Mouse (Mus musculus): Measurements from ENCODE around the gene Clcn5.

The Clcn5 gene

DNA sequence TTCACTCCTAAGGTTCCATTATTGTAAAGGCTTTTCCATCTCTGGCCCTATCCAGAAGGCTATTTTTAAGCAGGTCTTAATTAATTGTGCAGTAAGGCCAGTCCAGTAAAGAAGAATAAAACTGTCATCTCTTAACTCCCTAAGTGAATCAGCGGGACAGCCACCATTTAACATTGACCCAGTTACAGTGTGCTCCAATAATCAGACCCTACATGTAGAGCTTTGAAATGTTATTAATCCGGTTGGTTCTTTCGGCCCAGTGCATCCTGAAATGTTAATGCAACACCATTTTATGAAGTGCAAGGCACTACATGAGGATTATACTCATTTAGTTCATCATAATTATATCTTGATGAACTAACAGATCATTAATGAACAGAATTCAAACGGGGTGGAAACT is 128.3 kb downstream of the Clcn5 start:
- DNase-seq (ENCODE audit: low spot score) = no peak

DNA sequence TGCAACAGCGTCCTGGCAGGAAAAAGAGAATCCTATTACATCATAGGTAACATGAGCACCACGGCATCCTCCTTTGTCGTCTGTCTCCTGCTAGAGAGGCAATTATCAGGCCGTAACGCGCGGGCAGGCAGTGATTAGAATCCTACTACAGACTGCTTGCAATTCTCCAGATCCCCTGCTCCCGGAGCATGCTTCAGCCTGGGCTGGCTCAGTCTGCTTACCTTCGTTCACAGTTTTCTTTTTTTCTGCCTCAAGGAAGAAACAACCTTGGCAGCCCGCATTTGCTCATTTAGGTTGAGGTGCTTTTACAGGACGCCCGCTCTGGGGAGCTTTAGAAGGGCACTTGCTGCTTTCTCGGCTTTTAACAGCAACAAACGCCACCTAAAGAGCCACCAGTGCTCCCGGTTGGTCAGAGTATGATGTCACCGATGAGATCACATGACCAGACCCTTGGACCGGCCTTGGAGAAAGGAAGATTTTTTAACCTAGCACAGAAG is 130.8 kb downstream of the Clcn5 start:
- no peak for DNase-seq (ENCODE audit: low spot score)

DNA sequence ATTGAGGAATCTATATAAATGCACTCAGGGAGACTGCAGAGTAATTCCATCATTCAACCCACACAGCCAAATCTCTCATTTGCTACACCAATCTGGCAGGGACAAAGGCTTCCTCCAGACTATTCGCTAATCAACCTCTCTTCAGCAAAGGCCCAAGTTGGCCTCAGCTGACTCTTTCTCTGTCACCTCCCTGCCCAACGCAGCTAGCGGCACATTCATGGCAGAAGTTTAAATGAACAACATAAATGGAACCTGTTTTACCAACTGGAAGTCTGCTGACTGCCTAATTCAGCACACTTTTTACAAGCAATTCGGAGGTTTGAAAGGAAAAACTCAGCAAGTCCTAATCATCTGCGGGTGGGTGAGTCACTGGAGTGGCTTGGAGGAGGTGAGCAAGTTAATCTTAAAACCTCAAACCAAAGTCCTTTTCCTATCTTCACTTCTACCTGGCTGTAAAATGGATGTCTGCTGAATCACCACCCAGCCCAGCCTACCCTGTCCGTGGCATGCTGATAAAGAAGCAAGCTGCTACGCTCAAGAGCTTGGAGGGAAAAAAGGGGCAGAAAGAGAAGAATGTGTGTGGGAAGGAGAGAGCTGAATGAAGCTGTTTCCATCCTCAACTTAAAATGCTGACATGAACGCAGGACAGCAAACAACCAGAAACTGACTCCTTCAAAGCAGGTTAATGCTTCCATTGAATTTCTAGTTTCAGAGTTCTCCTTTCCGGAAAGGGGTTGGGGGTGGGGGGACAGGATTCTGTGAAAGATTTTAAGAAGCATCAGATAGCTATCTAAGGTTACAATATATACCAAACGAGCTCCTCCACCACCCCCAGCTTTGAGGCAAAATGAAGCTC is 131.5 kb downstream of the Clcn5 start:
- DNase-seq (ENCODE audit: low spot score) = no peak

- DNase-seq (ENCODE audit: low spot score) = no peak
Observed at GRCm38 (mm10) chrX:7170156-7170555, 149.0 kb downstream of the Clcn5 start.

- no peak for DNase-seq (ENCODE audit: low spot score)
Observed at GRCm38 (mm10) chrX:7168799-7169198, 150.4 kb downstream of the Clcn5 start.

GRCm38 (mm10) chrX:7157976-7158375 is 161.2 kb downstream of the Clcn5 start:
- DNase-seq (ENCODE audit: low spot score) = no peak

- DNase-seq (ENCODE audit: low spot score) = no peak
Observed at GRCm38 (mm10) chrX:7156026-7156732, 163.0 kb downstream of the Clcn5 start.

GRCm38 (mm10) chrX:7150129-7150528 is 169.0 kb downstream of the Clcn5 start:
- no peak for DNase-seq (ENCODE audit: low spot score)

- DNase-seq (ENCODE audit: low spot score) = no peak
Observed at GRCm38 (mm10) chrX:7146156-7146555, 173.0 kb downstream of the Clcn5 start.

- no peak for DNase-seq (ENCODE audit: low spot score)
Observed at GRCm38 (mm10) chrX:7121618-7122280, 197.4 kb downstream of the Clcn5 start.

GRCm38 (mm10) chrX:7114885-7115284 is 204.3 kb downstream of the Clcn5 start:
- no peak for DNase-seq (ENCODE audit: low spot score)

Data from c-Kit-positive CD71-positive TER-119-positive erythroid progenitor cells, embryonic 14.5 days (primary cell).